Mouse (Mus musculus) thymus, postnatal 10 days (tissue): Measurements from ENCODE around the gene Slc24a2.

Experiments used
- DNase-seq, 2 experiments: peaks; one replicate each; pipeline ENCODE4 v3.0.0; 2021; ENCODE audit warnings: low spot score in 2 of 2

Slc24a2 gene

GRCm38 (mm10) chr4:87043296-87043695 lies 187.0 kb downstream of the Slc24a2 start:
- DNase-seq: no peak

GRCm38 (mm10) chr4:87041412-87041997 lies 188.8 kb downstream of the Slc24a2 start:
- no peak for DNase-seq

GRCm38 (mm10) chr4:87037592-87037991 lies 192.7 kb downstream of the Slc24a2 start:
- no peak for DNase-seq

- no peak for DNase-seq
These were observed 193.8 kb downstream of the Slc24a2 start for GRCm38 (mm10) chr4:87036507-87036906.

- no peak for DNase-seq
These were observed 194.6 kb downstream of the Slc24a2 start for GRCm38 (mm10) chr4:87035701-87036100.

- DNase-seq: no peak
These were observed 197.6 kb downstream of the Slc24a2 start for GRCm38 (mm10) chr4:87032632-87033031.

- no peak for DNase-seq
These were observed 199.2 kb downstream of the Slc24a2 start for GRCm38 (mm10) chr4:87031076-87031475.

- no peak for DNase-seq
These were observed 203.7 kb downstream of the Slc24a2 start for GRCm38 (mm10) chr4:87026311-87027151.

- DNase-seq: no peak
These were observed 205.7 kb downstream of the Slc24a2 start for GRCm38 (mm10) chr4:87024556-87024955.

GRCm38 (mm10) chr4:87021542-87021941 lies 208.7 kb downstream of the Slc24a2 start:
- DNase-seq: no peak

- no peak for DNase-seq
These were observed 210.7 kb downstream of the Slc24a2 start for GRCm38 (mm10) chr4:87019486-87020105.

- DNase-seq: no peak
These were observed 211.9 kb downstream of the Slc24a2 start for GRCm38 (mm10) chr4:87018073-87018997.

- no peak for DNase-seq
These were observed 212.8 kb downstream of the Slc24a2 start for GRCm38 (mm10) chr4:87017464-87017863.

GRCm38 (mm10) chr4:87015746-87016145 lies 214.5 kb downstream of the Slc24a2 start:
- DNase-seq: no peak

GRCm38 (mm10) chr4:87013721-87014620 lies 216.3 kb downstream of the Slc24a2 start:
- no peak for DNase-seq

GRCm38 (mm10) chr4:86992470-86992869 lies 237.8 kb downstream of the Slc24a2 start:
- no peak for DNase-seq

- DNase-seq: no peak
These were observed 241.0 kb downstream of the Slc24a2 start for GRCm38 (mm10) chr4:86989301-86989700.

- no peak for DNase-seq
These were observed 242.4 kb downstream of the Slc24a2 start for GRCm38 (mm10) chr4:86987846-86988245.

GRCm38 (mm10) chr4:86977272-86977671 lies 253.0 kb downstream of the Slc24a2 start:
- DNase-seq: no peak

- DNase-seq: peak in 1 of 2 experiments; percentile 29
These were observed 272.5 kb downstream of the Slc24a2 start for GRCm38 (mm10) chr4:86957576-86958411.
